Mouse (Mus musculus) left cerebral cortex, postnatal 14 days (tissue): ENCODE measurements around the gene Gata2. TPM values are rescaled to one million over a fixed set of nuclear protein-coding genes. Genes with fewer than 3 reads are reported as not detected.
A peak's percentile ranks its signal among the peaks of the same experiment; 100 is the strongest.
"Not testable (repeated sequence)": the region's sequence is repeated elsewhere in the genome, so short reads cannot be mapped to it uniquely, and the experiment has no call there.

Experiments
- DNase-seq, 2 experiments: peaks; one replicate each; pipeline ENCODE4 v3.0.0; 2021 to 2022; ENCODE audit warnings: low spot score in 2 of 2, mixed read lengths in 1 of 2
- intact Hi-C: fragments of 180-260 bp; cut with DNase I; formaldehyde crosslinking; loops from one replicate; pipeline ENCODE4 v1.15.1; 2025
- long read RNA-seq, 2 experiments: library from polyadenylated mRNA; stranded (forward); transcript quantifications; one replicate each; pipeline ENCODE4 v2.0.0; 2021
- total RNA-seq, 2 experiments: library from RNA; stranded (reverse); gene quantifications; 2 replicates each; pipeline ENCODE4 v1.2.3; 2021

The Gata2 gene
- total RNA-seq = 1 to 10 TPM; 4.9 to 6.2 TPM
- long read RNA-seq, experiment 1, transcript Gata2-201 (6 exons, 3,571 nt) = major isoform, 13 of 17 reads
- long read RNA-seq, experiment 1, partial matches to known transcripts = 2 of 17 reads
- long read RNA-seq, experiment 1, other reads (novel, unspliced or antisense) = 2 of 17 reads
- long read RNA-seq, experiment 2, transcript Gata2-201 (6 exons, 3,571 nt) = major isoform, 7 of 12 reads
- long read RNA-seq, experiment 2, partial matches to known transcripts = 5 of 12 reads
- long read RNA-seq, experiment 2, other reads (novel, unspliced or antisense) = 0 of 12 reads

- intact Hi-C loops = no loop called here
- DNase-seq = no peak
Observed at GRCm38 (mm10) chr6:88193433-88194052, at the start of gene Gata2. Gene Gata2, plus strand, starts transcription at chr6:88193891.

DNA sequence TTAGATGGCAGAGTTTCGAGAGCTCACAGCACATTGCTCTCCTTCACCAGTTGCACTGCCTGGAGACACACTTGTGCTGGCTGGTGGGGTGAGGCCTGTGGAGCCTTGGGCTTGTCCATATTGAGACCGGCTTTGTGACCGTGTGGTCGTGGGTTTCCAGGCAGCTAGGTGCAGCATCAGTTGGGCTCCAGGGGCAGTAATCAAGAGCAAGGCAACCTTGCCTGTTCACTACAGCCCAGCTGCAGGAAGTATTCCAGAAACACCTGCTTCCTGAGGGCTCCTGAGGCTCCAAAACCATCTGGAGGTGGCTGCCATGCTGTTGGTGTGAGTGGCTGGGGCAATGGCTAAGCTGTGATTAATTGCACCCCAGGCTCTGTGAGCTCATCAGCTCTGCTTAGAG is 47.9 kb upstream of the Gata2 start:
- no peak for DNase-seq

DNA sequence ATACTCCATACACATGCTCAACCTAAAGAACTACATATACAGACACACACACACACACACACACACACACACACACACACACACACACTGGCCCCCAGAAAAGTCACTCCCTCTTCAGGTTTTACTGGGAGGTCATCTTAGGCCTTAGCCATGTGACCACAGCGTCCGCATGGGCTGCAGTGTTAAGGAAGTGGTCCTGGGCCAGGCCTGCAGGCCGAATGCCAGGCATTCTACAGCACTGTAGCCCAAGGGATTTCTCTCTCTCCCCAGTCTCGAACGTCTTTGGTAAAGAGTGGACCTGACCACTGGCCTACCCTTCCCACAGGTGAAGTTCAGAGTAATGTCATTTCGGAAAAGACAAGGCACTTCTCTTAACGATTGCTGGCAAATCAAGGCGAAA is 47.1 kb upstream of the Gata2 start:
- intact Hi-C loops = no loop called here
- DNase-seq = no peak

More for the DNA sequence above, 47.9 kb upstream of the Gata2 start:
- intact Hi-C loops = no loop called here

DNA sequence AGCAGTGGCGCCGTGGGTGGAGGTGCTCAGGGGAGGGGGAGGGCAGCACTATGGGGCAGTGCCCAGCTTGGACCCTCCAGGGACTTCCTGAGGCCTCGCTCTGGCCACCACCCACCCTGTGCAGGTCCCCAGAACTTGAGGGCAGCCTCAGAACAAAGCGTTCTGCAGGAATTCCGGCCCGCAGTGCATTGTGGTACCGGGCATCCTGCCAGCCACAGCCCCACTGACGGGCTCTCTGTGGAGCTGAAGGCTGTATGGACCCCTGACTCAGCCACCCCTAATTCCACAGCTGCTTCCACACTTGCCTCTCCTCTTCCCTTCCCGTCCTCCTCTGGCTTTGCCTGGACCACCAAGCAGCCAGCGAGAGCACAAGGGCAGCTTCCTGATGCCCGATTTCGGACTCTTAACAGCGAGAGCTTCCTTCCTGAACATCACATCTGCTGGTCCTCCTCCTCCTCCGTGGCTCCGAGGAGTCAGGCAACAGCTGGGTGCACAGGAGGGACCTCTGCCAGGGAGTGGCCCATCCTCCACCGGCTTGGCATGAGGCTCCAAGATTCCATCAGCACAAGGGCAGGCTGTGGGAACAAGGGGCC is 46.2 kb upstream of the Gata2 start:
- intact Hi-C loops = no loop called here
- DNase-seq = peak in 1 of 2 experiments; percentile 38

DNA sequence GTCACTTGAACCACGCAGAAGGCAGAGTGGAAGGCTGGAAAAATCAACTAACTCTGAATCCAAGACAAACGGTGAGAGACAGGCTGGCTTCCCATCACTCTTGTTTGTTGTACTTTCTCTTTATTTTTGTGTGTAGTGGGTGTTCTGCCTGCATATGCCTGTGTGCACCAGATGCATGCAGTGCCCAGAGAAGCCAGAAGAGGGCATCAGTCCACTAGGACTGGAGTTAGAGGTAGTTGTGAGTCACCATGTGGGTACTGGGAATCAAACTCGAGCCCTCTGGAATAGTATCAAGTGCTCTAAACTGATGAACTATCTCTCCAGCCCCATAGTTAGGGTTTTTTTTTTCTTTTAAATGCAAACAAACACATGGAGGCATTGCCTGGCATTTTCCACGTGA is 42.4 kb upstream of the Gata2 start:
- intact Hi-C loops = no loop called here
- DNase-seq = no peak

DNA sequence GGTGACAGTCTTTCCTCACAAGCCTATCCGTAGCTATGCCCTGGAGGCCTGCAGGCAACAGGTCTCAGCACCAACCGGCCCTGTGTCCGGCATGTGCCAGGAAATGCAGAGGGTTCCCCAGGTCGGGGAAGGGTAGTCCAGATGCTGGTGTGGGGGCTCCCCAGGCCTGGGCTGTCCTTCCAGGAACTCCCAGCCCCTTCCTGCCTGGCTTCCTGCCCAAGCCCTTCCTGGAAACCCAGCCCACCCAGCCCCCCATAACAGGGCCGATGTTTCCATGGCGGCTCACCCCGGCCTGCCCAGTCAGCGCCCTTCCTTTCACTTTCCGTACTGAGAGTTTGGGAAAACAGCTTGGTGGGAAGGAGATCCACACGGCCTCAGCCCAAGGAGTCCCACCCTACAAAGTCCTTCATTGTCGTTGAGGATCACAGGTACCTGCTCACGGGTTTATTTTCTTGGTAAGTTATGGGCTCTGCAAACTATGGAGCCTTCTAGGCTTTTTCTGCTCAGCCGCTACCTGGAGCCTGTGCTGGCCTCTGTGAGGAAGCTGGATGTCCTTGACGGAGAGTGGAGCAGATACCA is 41.5 kb upstream of the Gata2 start:
- intact Hi-C loops = no loop called here
- DNase-seq = no peak

DNA sequence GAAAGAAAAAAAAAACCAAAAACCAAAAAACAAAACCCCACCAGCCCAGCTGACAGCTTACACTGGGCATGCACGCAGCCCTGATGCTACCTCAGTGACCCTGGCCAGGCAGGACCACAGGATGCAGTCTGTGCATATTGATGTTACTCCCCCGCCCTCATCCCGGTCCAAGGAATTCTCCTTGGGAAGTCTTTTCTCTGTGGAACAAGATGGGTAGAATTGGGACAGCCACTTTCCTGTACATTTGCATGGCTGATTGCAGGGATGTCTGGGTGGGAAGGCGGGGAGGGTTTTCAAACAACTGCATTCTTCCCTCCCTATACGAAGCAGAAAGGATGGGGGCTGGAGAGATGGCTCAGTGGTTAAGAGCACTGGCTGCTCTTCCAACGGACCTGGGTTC is 40.7 kb upstream of the Gata2 start:
- no peak for DNase-seq
- intact Hi-C loops = no loop called here

DNA sequence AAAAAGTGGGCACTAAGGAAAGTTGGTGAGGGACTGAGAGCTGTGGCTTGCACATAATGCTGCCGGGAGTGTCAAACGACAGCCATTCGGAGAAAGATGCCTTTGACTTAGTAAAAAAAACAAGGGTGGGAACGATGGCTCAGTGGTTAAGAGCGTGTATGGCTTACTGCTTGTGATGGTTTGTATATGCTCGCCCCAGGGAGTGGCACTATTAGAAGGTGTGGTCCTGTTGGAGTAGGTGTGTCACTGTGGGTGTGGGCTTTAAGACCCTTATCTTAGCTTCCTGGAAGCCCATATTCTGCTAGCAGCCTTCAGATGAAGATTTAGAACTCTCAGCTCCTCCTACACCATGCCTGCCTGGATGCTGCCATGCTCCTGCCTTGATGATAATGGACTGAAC is 38.1 kb upstream of the Gata2 start:
- intact Hi-C loops, DNase-seq: not testable (repeated sequence)

DNA sequence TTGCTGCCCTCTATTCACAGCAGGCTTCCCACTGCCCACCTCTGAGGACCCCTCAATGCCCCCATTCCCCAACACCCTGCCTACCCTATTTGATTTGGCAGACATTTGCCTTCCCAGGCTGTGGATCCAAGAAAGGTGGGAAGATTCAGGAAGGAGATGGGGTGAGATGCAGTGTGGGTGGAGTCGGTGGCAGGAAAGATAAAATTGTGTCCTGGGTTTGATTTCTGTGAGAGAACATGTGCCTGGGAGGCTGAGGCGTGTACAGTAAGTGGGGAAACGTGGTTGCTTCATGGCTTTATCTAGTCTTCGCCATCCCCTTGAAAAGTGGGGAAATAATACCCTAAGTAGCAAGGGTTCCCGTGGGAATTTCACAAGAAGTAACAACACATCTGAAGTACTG is 34.9 kb upstream of the Gata2 start:
- intact Hi-C loops = no loop called here
- no peak for DNase-seq

- no peak for DNase-seq
- intact Hi-C loops = no loop called here
Observed at GRCm38 (mm10) chr6:88166054-88166453, 27.6 kb upstream of the Gata2 start.

- DNase-seq = no peak
- intact Hi-C loops = no loop called here
Observed at GRCm38 (mm10) chr6:88174191-88174590, 19.5 kb upstream of the Gata2 start.

GRCm38 (mm10) chr6:88174676-88175075 is 19.0 kb upstream of the Gata2 start:
- intact Hi-C loops = no loop called here
- DNase-seq = no peak

DNA sequence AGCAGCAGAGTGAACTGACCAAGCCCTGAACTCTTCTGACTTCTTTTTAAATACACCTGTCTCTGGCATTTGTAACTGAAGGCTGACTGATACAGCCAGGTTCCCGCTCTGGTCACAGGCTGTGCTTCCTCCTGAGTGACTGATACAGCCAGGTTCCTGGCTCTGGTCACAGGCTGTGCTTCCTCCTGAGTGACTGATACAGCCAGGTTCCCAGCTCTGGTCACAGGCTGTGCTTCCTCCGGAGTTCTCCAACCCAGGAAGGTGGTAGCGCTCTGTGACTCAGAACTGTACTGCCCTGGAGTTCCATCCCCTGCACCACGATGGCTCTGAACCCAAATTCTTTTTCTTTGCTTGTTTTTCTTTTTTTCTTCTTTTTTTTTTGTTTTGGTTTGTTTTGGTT is 9.0 kb upstream of the Gata2 start:
- intact Hi-C loops = loop anchor here (5.0 to 10.0 kb wide), 3 partner anchors 57 to 318 kb away; no protein-coding TSS in a partner anchor
- no peak for DNase-seq

- DNase-seq = peak; percentile 51 to 84
- intact Hi-C loops = loop anchor here (5.0 to 10.0 kb wide), 3 partner anchors 61 to 314 kb away; no protein-coding TSS in a partner anchor
Observed at GRCm38 (mm10) chr6:88188148-88188547, 5.5 kb upstream of the Gata2 start.

GRCm38 (mm10) chr6:88189312-88190042 is 4.2 kb upstream of the Gata2 start:
- peak; percentile 61 to 73 for DNase-seq
- intact Hi-C loops = loop anchor here (5.0 to 10.0 kb wide), 3 partner anchors 62 to 313 kb away; no protein-coding TSS in a partner anchor

DNA sequence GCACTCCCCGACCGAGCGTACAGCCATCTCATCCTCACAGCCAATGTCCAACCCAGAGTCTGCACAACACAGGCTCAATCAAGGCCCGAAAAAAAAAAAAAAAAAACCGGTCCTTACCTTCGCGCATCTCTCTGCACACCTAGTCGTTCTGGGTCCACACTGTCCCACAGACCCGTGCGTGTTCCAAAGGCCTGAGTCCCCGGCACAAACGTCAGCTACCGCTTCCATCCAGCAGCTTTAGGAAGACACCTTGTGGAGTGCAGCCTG is 3.7 kb upstream of the Gata2 start:
- no peak for DNase-seq
- intact Hi-C loops = no loop called here

GRCm38 (mm10) chr6:88190310-88191023 is 3.2 kb upstream of the Gata2 start:
- intact Hi-C loops = no loop called here

DNA sequence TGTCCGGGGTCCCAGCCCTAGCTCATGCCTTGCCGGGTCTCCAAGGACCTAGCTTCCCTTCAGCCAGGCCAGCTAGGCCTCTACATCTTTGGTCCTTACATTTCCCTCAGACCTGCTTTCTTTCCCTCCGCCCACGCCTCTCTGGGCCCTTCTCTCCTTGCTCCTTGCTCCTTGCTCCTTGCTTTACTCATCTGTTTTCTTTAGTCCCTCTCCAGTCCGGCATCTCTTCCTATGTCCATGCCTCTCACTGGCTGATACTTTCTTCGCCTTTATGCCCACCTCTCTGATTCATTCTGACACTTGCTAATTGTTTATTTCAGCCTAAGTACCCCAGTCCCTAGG is 2.7 kb upstream of the Gata2 start:
- intact Hi-C loops = no loop called here
- no peak for DNase-seq

More at GRCm38 (mm10) chr6:88190310-88191023, 3.2 kb upstream of the Gata2 start:
- DNase-seq = no peak

GRCm38 (mm10) chr6:88191411-88192070 is 2.1 kb upstream of the Gata2 start:
- DNase-seq = no peak
- intact Hi-C loops = no loop called here
